ENCODE assay signal across 12 mouse cellular contexts in the genomic region with DNA sequence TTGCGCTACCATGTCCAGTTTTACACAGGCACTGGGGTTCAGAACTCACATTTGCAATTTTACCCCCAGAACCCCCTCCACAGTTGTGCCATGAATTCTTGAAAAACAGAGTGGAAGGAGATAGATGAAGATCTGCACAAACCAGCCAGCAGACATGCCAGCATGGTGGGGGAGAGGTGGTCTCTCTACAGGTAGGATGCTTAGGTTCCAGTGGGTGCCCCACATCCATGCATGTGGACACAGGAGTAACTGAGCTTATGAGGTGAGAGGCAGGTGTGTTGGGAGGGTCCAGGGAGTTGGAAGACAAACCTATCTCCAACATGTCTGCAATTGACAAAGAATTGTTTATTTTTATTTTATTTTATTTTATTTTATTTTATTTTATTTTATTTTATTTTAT.
"Had no signal": no experiment of that assay in that cellular context is flagged by ENCODE, and none has a peak within 500 bp of the region (broad histone marks: within the 10 kb centered on the region; RNA-seq: fewer than 3 reads in every experiment).

No protein-coding gene starts in this region.

- DNase-seq: left cerebral cortex, postnatal 4 days; liver; liver, embryonic 13.5 days; liver, postnatal 0 days; lung, adult 18-20 months; lung, adult 2 months; lung, embryonic 14.5 days; lung, postnatal 10 days; lung, postnatal 14 days; lung, postnatal 36 days; lung, postnatal 4 days; midbrain, embryonic 14.5 days had no signal
